Mouse (Mus musculus): ENCODE data around the gene Igsf8. TPM values are rescaled to one million over a fixed set of nuclear protein-coding genes. Genes with fewer than 3 reads are reported as not detected.

The Igsf8 gene
- polyA plus RNA-seq, 1 experiment from 2014 or later = 51.4 TPM

DNA sequence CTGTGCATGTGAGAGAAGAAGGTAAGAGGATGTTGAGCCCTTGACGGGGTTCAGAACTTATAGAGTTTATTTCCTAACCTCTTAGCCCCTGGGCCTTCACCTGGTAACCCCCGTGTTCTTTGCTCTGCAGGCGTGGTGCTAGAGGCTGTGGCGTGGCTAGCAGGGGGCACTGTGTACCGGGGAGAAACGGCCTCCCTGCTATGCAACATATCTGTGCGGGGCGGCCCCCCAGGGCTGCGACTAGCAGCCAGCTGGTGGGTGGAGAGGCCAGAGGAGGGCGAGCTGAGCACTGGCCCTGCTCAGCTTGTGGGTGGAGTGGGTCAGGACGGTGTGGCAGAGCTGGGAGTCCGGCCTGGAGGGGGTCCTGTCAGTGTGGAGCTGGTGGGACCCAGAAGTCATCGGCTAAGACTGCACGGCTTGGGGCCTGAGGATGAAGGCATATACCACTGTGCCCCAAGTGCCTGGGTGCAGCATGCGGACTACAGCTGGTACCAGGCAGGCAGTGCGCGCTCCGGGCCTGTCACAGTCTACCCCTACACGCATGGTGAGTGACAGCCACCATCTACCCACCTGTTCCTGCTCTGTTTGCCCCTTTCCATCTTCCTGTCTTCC, 57.1 kb downstream of the Igsf8 start:
- peaks cover 22% of the 10 kb centered on the region for H3K36me3 ChIP-seq
- no peaks in the 10 kb centered on the region for H3K27me3 ChIP-seq
- no peak overlapping the region for H3K4me2 ChIP-seq
- no peak overlapping the region for H3K4me3 ChIP-seq
- 83% methylated on average over 19 of the region's 19 CpGs for WGBS
- H3K4me1 ChIP-seq = peaks cover 7% of the 10 kb centered on the region
- H3K27ac ChIP-seq = no peak overlapping the region
- no peak for ATAC-seq (ENCODE audit: insufficient number of reproducible peaks, low FRiP score, low TSS enrichment, low read depth)
- H3K9me3 ChIP-seq = no peaks in the 10 kb centered on the region
- no peak overlapping the region for H3K9ac ChIP-seq

GRCm38 (mm10) chr1:172319346-172319745, 57.9 kb downstream of the Igsf8 start:
- no peak overlapping the region; the same call in 1 of the 2 replicates for H3K27ac ChIP-seq
- H3K27me3 ChIP-seq = no peaks in the 10 kb centered on the region
- H3K4me2 ChIP-seq = no peak overlapping the region
- H3K9ac ChIP-seq = no peak overlapping the region
- 74% methylated on average over 7 of the region's 7 CpGs for WGBS
- ATAC-seq (ENCODE audit: insufficient number of reproducible peaks, low FRiP score, low TSS enrichment, low read depth) = no peak
- H3K4me1 ChIP-seq = no peaks in the 10 kb centered on the region
- no peaks in the 10 kb centered on the region for H3K9me3 ChIP-seq
- no peak overlapping the region for H3K4me3 ChIP-seq
- H3K36me3 ChIP-seq = peaks cover 22% of the 10 kb centered on the region

DNA sequence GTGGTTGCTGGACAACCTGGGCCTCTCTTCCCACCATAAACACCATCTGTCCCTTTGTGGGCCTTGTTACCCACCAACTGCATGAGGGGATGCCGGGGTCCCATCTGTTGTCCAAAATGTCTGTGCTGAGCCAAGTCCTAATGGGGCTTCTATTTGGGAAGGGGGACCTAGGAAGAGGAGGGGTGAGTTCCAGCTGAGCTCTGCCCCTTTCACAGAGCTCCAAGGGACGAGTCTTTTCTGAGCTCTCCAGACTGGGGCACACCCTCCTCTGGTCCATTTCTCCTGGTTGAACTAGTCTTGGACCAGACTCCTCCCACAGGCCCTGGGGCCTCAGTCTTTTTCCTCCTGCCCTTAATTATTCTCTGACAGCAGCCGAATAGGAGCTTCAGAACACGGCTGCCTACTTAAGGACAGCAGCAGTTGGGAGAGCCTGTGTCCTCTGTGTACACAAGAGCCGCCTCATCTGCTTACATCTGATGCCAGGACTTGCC, 58.5 kb downstream of the Igsf8 start:
- Histone ChIP-seq H3K27ac (no peak overlapping the region), H3K9me3 (no peaks in the 10 kb centered on the region), H3K36me3 (peaks cover 22% of the 10 kb centered on the region), H3K4me2 (no peak overlapping the region), H3K9ac (no peak overlapping the region), H3K4me1 (no peaks in the 10 kb centered on the region), H3K27me3 (peaks cover 2% of the 10 kb centered on the region; the same call in 1 of the 2 replicates), H3K4me3 (no peak overlapping the region)
- ATAC-seq (ENCODE audit: insufficient number of reproducible peaks, low FRiP score, low TSS enrichment, low read depth) = no peak
- WGBS = 23% methylated on average over 5 of the region's 5 CpGs

GRCm38 (mm10) chr1:172322725-172323124, 61.3 kb downstream of the Igsf8 start:
- H3K9ac ChIP-seq = no peak overlapping the region
- peaks cover 29% of the 10 kb centered on the region for H3K27me3 ChIP-seq
- no peak overlapping the region for H3K4me3 ChIP-seq
- H3K4me1 ChIP-seq = peaks cover 12% of the 10 kb centered on the region
- H3K9me3 ChIP-seq = no peaks in the 10 kb centered on the region
- 62% methylated on average over 13 of the region's 13 CpGs for WGBS
- H3K4me2 ChIP-seq = no peak overlapping the region
- no peak overlapping the region for H3K27ac ChIP-seq
- H3K36me3 ChIP-seq = peaks cover 13% of the 10 kb centered on the region
- ATAC-seq (ENCODE audit: insufficient number of reproducible peaks, low FRiP score, low TSS enrichment, low read depth) = no peak

GRCm38 (mm10) chr1:172323298-172323697, 61.9 kb downstream of the Igsf8 start:
- 48% methylated on average over 5 of the region's 5 CpGs for WGBS
- ATAC-seq (ENCODE audit: insufficient number of reproducible peaks, low FRiP score, low TSS enrichment, low read depth) = no peak
- H3K4me2 ChIP-seq = no peak overlapping the region
- H3K9ac ChIP-seq = no peak overlapping the region
- peaks cover 12% of the 10 kb centered on the region for H3K4me1 ChIP-seq
- peaks cover 7% of the 10 kb centered on the region for H3K36me3 ChIP-seq
- no peak overlapping the region for H3K27ac ChIP-seq
- no peaks in the 10 kb centered on the region for H3K9me3 ChIP-seq
- peaks cover 34% of the 10 kb centered on the region for H3K27me3 ChIP-seq
- H3K4me3 ChIP-seq = no peak overlapping the region

DNA sequence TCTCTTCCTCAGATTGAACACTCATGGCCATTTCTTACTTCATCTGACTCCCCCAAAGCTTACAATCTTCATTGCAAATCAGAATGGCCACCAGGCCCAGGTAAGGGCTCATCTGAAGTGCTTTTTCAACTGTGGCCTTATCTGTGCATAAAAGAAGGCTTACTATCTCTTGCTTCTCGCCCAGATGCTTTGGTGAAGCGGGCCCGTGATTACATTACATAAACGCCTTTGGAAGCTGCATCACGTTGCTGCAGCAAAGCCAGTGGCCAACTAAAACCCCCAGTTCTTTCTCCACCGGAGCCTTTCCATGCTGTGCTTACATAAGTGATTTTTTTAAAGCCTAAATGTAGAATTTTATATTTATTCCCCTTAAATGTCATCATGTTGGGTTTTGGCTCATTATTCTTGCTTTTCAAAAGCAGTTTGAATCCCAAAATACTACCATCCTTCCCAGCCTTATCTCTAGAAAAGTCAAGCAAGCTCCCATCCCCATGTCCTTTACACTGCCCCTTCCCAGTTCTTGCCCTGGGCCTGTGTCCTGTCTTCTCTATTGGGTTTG, 62.4 kb downstream of the Igsf8 start:
- WGBS = 63% methylated on average over 6 of the region's 6 CpGs
- peaks cover 40% of the 10 kb centered on the region for H3K27me3 ChIP-seq
- no peak overlapping the region for H3K4me2 ChIP-seq
- H3K27ac ChIP-seq = no peak overlapping the region
- no peak overlapping the region for H3K4me3 ChIP-seq
- H3K4me1 ChIP-seq = peaks cover 12% of the 10 kb centered on the region
- no peaks in the 10 kb centered on the region for H3K9me3 ChIP-seq
- no peak for ATAC-seq (ENCODE audit: insufficient number of reproducible peaks, low FRiP score, low TSS enrichment, low read depth)
- H3K9ac ChIP-seq = no peak overlapping the region
- H3K36me3 ChIP-seq = peaks cover 4% of the 10 kb centered on the region; the same call in 1 of the 2 replicates

DNA sequence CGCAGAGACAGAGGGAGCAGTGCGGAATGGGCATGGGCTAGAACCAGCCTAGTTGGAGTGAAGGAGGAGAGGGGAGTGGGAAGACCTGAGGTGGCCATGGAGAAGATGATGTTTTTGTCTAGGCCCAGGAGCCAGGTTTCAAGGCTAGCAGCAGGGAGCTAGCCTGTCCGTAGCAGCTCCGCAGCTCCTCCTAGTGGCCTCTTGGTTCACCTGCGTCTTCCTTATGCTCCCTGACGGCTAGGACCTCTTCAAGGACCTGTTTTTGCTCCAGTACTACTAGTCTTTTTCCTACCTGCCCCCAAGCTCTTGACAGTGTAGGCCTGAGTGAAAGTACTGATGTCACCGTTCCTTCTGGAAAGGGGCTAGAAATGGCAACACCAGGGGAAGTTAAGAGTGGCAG, 63.3 kb downstream of the Igsf8 start:
- no peak overlapping the region for H3K4me3 ChIP-seq
- peaks cover 12% of the 10 kb centered on the region for H3K4me1 ChIP-seq
- H3K9me3 ChIP-seq = no peaks in the 10 kb centered on the region
- H3K27me3 ChIP-seq = peaks cover 49% of the 10 kb centered on the region
- no peak overlapping the region for H3K4me2 ChIP-seq
- 11% methylated on average over 7 of the region's 7 CpGs for WGBS
- ATAC-seq (ENCODE audit: insufficient number of reproducible peaks, low FRiP score, low TSS enrichment, low read depth) = no peak
- H3K27ac ChIP-seq = no peak overlapping the region
- no peak overlapping the region for H3K9ac ChIP-seq
- H3K36me3 ChIP-seq = peaks cover 4% of the 10 kb centered on the region; the same call in 1 of the 2 replicates

GRCm38 (mm10) chr1:172325680-172326535, 64.5 kb downstream of the Igsf8 start:
- Histone ChIP-seq H3K4me2 (peak overlapping the region; percentile 89), H3K4me3 (peak overlapping the region; percentile 45), H3K9ac (0 out of 2 replicates have a peak overlapping the region, but pooled peaks have one; percentile 33), H3K9me3 (no peaks in the 10 kb centered on the region), H3K4me1 (peaks cover 12% of the 10 kb centered on the region), H3K36me3 (no peaks in the 10 kb centered on the region; the same call in 1 of the 2 replicates), H3K27ac (no peak overlapping the region), H3K27me3 (peaks cover 60% of the 10 kb centered on the region)
- WGBS = 19% methylated on average over 94 of the region's 94 CpGs
- ATAC-seq (ENCODE audit: insufficient number of reproducible peaks, low FRiP score, low TSS enrichment, low read depth) = no peak

DNA sequence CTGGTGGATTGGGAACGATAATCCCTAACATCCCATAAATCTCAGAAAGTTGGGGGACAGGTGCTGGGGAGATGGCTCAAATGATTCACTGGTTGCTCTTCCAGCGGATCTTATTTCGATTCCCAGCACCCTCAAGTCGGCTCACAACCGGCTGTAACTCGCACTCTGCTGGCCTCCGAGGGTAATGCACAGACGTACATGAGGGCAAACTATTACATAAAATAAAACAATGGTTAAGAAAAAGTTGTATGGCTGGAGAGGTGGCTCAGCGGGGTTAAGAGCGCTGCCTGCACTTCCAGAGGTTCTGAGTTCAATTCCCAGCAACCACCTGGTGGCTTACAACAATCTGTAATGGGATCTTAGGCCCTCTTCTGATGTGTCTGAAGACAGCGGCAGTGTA, 65.2 kb downstream of the Igsf8 start:
- no peak for ATAC-seq (ENCODE audit: insufficient number of reproducible peaks, low FRiP score, low TSS enrichment, low read depth)
- H3K27me3 ChIP-seq = peaks cover 68% of the 10 kb centered on the region
- 56% methylated on average over 11 of the region's 11 CpGs for WGBS
- no peaks in the 10 kb centered on the region for H3K36me3 ChIP-seq
- no peaks in the 10 kb centered on the region for H3K9me3 ChIP-seq
- H3K4me1 ChIP-seq = peaks cover 12% of the 10 kb centered on the region
- H3K4me3 ChIP-seq = peak overlapping the region; percentile 45
- no peak overlapping the region for H3K9ac ChIP-seq
- no peak overlapping the region for H3K27ac ChIP-seq
- H3K4me2 ChIP-seq = peak overlapping the region; percentile 89

DNA sequence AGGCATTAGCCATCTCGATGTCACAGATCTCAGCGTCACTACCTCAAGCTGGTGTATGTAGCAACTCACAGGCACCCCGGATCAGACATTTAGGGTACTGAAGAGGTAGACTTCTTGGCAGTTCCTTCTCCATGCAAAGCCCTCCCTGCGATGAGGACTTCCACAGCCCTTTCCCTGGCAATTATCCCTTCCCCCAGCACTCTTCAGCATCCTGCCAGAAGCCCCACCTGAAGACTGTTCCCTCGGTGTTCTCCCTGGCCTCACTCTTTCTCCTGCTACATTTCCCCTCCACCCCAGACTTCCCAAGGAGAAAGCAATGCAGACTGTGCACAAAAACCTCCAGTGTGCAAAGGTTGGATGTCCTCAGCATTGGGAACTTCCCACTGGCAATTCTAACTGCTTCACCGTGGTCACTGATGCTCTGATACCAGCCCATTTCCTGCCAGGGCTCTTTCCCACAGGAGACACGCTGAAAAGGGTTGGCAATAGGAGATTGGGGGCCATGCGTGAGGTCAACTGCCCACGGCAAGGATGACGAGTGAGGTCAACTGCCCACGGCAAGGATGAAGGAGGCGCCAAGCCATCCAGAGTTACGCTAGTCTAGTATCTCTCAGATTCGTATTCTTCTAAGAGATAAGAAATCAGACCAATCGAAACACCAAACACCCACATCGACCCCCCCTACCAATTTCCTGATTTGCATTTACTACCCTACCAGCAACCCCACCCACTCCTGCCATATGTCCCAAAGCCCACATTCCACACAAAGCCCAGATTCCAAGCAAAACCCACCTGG, 66.0 kb downstream of the Igsf8 start:
- H3K27me3 ChIP-seq = peaks cover 68% of the 10 kb centered on the region

DNA sequence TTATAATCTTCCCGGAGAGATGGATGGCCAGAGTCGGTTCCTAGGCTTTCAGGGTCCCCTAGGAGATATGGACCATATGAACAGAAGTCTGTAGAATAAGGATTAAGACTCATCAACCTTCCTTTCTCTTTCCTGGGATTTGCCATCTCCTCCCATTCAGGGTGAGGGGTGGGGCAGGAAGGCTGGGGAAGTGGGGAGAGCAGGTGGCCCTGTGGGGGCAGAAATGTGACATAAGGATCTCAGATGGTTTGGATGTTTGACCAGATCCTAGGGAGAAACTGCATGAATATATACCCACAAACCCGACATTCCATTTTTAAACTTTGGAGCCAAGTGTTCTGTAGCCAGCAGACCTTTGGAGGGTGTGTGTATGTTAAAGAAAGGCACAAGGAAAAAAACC, 66.6 kb downstream of the Igsf8 start:
- Histone ChIP-seq H3K9ac (no peak overlapping the region), H3K4me3 (no peak overlapping the region), H3K36me3 (no peaks in the 10 kb centered on the region), H3K9me3 (no peaks in the 10 kb centered on the region), H3K27ac (no peak overlapping the region), H3K4me1 (peaks cover 12% of the 10 kb centered on the region), H3K27me3 (peaks cover 68% of the 10 kb centered on the region), H3K4me2 (no peak overlapping the region)
- no peak for ATAC-seq (ENCODE audit: insufficient number of reproducible peaks, low FRiP score, low TSS enrichment, low read depth)
- 63% methylated on average over 3 of the region's 3 CpGs for WGBS

More for the DNA sequence above, 66.0 kb downstream of the Igsf8 start:
- 81% methylated on average over 16 of the region's 16 CpGs for WGBS
- H3K4me3 ChIP-seq = no peak overlapping the region
- ATAC-seq (ENCODE audit: insufficient number of reproducible peaks, low FRiP score, low TSS enrichment, low read depth) = no peak
- H3K4me1 ChIP-seq = peaks cover 12% of the 10 kb centered on the region
- no peaks in the 10 kb centered on the region for H3K36me3 ChIP-seq
- H3K9ac ChIP-seq = no peak overlapping the region
- no peak overlapping the region for H3K4me2 ChIP-seq
- no peaks in the 10 kb centered on the region for H3K9me3 ChIP-seq
- no peak overlapping the region for H3K27ac ChIP-seq

Data from limb, embryonic 15.5 days (tissue).